Mouse (Mus musculus) ES-E14 (cell line): ENCODE measurements around the gene Kitl. TPM values are rescaled to one million over a fixed set of nuclear protein-coding genes. Genes with fewer than 3 reads are reported as not detected.

Experiments
- DNase-seq: peaks from one replicate; pipeline ENCODE4 v3.0.0-alpha.2; 2013; ENCODE audit warnings: low read depth, low spot score
- H3K27ac ChIP-seq: 2 replicates; pipeline ENCODE4 v1.5.1; 2012; ENCODE audit warnings: low read depth, mild to moderate bottlenecking, low read length, moderate library complexity, mixed read lengths; ENCODE audit not compliant: poor library complexity, insufficient read depth, severe bottlenecking
- H3K36me3 ChIP-seq: 2 replicates; pipeline ENCODE4 v1.6.1; 2012; ENCODE audit warnings: mild to moderate bottlenecking, low read length, moderate library complexity, mixed read lengths; ENCODE audit not compliant: control insufficient read depth, poor library complexity, insufficient read depth, severe bottlenecking
- H3K4me1 ChIP-seq, 2 experiments: fragments of 150-350 bp in 1 of 2; sonication (generic) in 1 of 2; 2 replicates each; pipeline ENCODE4 v1.6.1; 2012; ENCODE audit warnings: low read length in 2 of 2, mild to moderate bottlenecking in 1 of 2, mixed read lengths in 1 of 2; ENCODE audit not compliant: control insufficient read depth in 2 of 2, insufficient read depth in 2 of 2, poor library complexity in 1 of 2
- H3K4me3 ChIP-seq, 2 experiments: fragments of 150-350 bp in 1 of 2; sonication (generic) in 1 of 2; 2 replicates each; pipeline ENCODE4 v1.5.1; 2012; ENCODE audit warnings: low read length in 2 of 2, low read depth in 1 of 2, mild to moderate bottlenecking in 1 of 2, mixed read lengths in 1 of 2; ENCODE audit not compliant: insufficient read depth in 1 of 2, poor library complexity in 1 of 2, severe bottlenecking in 1 of 2
- H3K9ac ChIP-seq: 2 replicates; pipeline ENCODE4 v1.6.1; 2012; ENCODE audit warnings: low read depth, mild to moderate bottlenecking, low read length, mixed read lengths; ENCODE audit not compliant: poor library complexity, insufficient read depth, severe bottlenecking
- H3K9me3 ChIP-seq: fragments of 150-350 bp; sonication (generic); 2 replicates; pipeline ENCODE4 v1.6.1; 2012; ENCODE audit warnings: low read depth, mild to moderate bottlenecking, low read length; ENCODE audit not compliant: control insufficient read depth, insufficient read depth
- CHD2 ChIP-seq: IDR thresholded peaks from 2 replicates; pipeline ENCODE4 v1.6.1; 2014; ENCODE audit warnings: mild to moderate bottlenecking, low read depth, low read length, inconsistent platforms
- HCFC1 ChIP-seq: IDR thresholded peaks from 2 replicates; pipeline ENCODE4 v1.6.1; 2012; ENCODE audit warnings: low read length, inconsistent platforms, borderline replicate concordance; ENCODE audit not compliant: insufficient read depth
- MAFK ChIP-seq: IDR thresholded peaks from 2 replicates; pipeline ENCODE4 v1.6.1; 2014; ENCODE audit warnings: mild to moderate bottlenecking, low read depth, low read length, inconsistent platforms; ENCODE audit not compliant: insufficient read depth
- ZC3H11A ChIP-seq: IDR thresholded peaks from 2 replicates; pipeline ENCODE4 v1.6.1; 2012; ENCODE audit warnings: low read depth, mild to moderate bottlenecking, inconsistent platforms, low read length, borderline replicate concordance
- ZNF384 ChIP-seq: IDR thresholded peaks from 2 replicates; pipeline ENCODE4 v1.6.1; 2012; ENCODE audit warnings: low read depth, low read length, inconsistent platforms
- in situ Hi-C, 2 experiments: fragments of 600-800 bp; cut with MboI; formaldehyde crosslinking; loops; one replicate each; pipeline ENCODE4 v1.15.1; 2025; ENCODE audit warnings: low sequenced_read_pairs in 2 of 2, inconsistent platforms in 1 of 2; ENCODE audit not compliant: unreplicated experiment in 2 of 2
- total RNA-seq: library from RNA; depleted of rRNA; stranded (reverse); fragments of 300-350 nt; gene quantifications from 2 replicates; pipeline ENCODE4 v1.2.3, GENCODE M21; 2012

Kitl gene
- total RNA-seq, 1 experiment, result 8.7 TPM

DNA sequence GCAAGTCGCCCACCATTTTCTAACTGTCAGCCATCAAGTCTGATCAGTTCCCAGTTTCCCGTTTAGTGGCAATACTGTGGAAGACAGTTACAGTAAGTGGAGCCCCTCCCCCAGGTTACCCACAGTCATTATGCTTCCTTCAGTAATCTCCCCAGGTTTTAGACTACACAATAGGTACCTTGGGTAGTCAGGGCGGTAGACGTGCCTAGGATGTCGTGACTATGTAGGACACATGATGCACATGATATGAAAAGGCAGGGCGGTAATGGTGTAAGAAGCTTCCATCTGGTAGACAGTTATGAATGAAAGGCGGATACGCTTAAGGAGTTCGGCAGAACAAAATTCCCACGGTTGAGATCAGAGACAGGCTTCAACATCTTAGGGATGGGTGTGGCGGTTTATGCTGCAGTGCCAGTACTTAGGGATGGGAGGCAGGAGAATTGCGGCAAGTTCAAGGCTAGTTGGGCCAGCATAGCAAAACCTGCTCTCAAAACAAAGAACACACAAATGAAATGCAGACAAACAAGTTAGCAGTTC, 15.6 kb downstream of the Kitl start:
- Histone ChIP-seq H3K9me3 (no peaks in the 10 kb centered on the region), H3K27ac (no peak overlapping the region), H3K36me3 (no peaks in the 10 kb centered on the region), H3K4me1 (peaks cover 0 to 4% of the 10 kb centered on the region in 2 experiments; a peak in 1 of 4 replicates), H3K4me3 (no peak overlapping the region), H3K9ac (no peak overlapping the region)
- TF ChIP-seq CHD2 (no peak), ZC3H11A (no peak), ZNF384 (no peak), MAFK (no peak), HCFC1 (no peak)
- in situ Hi-C loops, result no loop called here
- DNase-seq, result no peak

- Histone ChIP-seq H3K9me3 (no peaks in the 10 kb centered on the region), H3K36me3 (no peaks in the 10 kb centered on the region), H3K9ac (no peak overlapping the region), H3K27ac (no peak overlapping the region), H3K4me3 (no peak overlapping the region), H3K4me1 (peaks cover 0 to 4% of the 10 kb centered on the region in 2 experiments; a peak in 1 of 4 replicates)
- no peak for DNase-seq
- in situ Hi-C loops, result no loop called here
- TF ChIP-seq ZNF384 (no peak), CHD2 (no peak), ZC3H11A (no peak), HCFC1 (no peak), MAFK (no peak)
These were observed 16.2 kb downstream of the Kitl start for GRCm38 (mm10) chr10:100031631-100032030.

DNA sequence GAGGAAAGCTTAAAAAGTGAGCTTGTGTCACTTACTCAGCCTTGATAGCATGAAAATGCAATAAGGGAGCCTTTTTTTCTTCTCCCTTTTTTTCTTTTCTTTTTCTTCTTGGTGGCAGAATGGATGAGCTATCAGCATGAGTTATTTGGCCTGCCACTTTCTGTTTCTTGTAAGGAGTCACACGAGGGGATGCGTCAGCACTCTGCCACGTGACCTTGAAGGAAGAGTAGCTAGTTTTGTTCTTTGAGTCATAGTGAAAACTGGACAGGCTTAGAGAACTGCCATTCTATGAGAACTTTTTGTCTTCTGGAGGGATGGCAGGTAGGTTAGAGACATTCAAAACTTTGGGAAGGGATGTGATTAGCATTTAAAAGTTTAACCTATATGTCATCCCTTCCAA, 17.1 kb downstream of the Kitl start:
- Histone ChIP-seq H3K4me3 (no peak overlapping the region), H3K4me1 (peaks cover 0 to 4% of the 10 kb centered on the region in 2 experiments; a peak in 1 of 4 replicates), H3K9ac (no peak overlapping the region), H3K27ac (no peak overlapping the region), H3K9me3 (no peaks in the 10 kb centered on the region), H3K36me3 (no peaks in the 10 kb centered on the region)
- in situ Hi-C loops, result no loop called here
- TF ChIP-seq MAFK (no peak), CHD2 (no peak), ZC3H11A (no peak), HCFC1 (no peak), ZNF384 (no peak)
- DNase-seq, result no peak

GRCm38 (mm10) chr10:100036021-100036420, 20.6 kb downstream of the Kitl start:
- Histone ChIP-seq H3K4me3 (no peak overlapping the region), H3K27ac (no peak overlapping the region), H3K4me1 (peaks cover 3 to 14% of the 10 kb centered on the region in 2 experiments; a peak in 3 of 4 replicates), H3K36me3 (no peaks in the 10 kb centered on the region), H3K9me3 (no peaks in the 10 kb centered on the region), H3K9ac (no peak overlapping the region)
- TF ChIP-seq MAFK, result no peak
- TF ChIP-seq ZC3H11A, result no peak
- TF ChIP-seq ZNF384, result no peak
- no peak for TF ChIP-seq CHD2
- TF ChIP-seq HCFC1, result no peak
- in situ Hi-C loops, result no loop called here
- no peak for DNase-seq

- in situ Hi-C loops, result no loop called here
- no peak for DNase-seq
- peaks cover 3 to 11% of the 10 kb centered on the region in 2 experiments; a peak in 3 of 4 replicates for H3K4me1 ChIP-seq
These were observed 23.0 kb downstream of the Kitl start for GRCm38 (mm10) chr10:100038342-100038898.

More at GRCm38 (mm10) chr10:100038342-100038898, 23.0 kb downstream of the Kitl start:
- Histone ChIP-seq H3K9me3 (no peaks in the 10 kb centered on the region), H3K4me3 (no peak overlapping the region), H3K27ac (no peak overlapping the region), H3K9ac (no peak overlapping the region), H3K36me3 (no peaks in the 10 kb centered on the region)
- no peak for TF ChIP-seq ZC3H11A
- no peak for TF ChIP-seq MAFK
- TF ChIP-seq ZNF384, result no peak
- no peak for TF ChIP-seq CHD2
- TF ChIP-seq HCFC1, result no peak
